Mouse (Mus musculus) liver, embryonic 15.5 days (tissue): ENCODE results near the gene En2. TPM values are rescaled to one million over a fixed set of nuclear protein-coding genes. Genes with fewer than 3 reads are reported as not detected.
A peak's percentile ranks its signal among the peaks of the same experiment; 100 is the strongest.

Experiments
- ATAC-seq: fragments of 200-750 bp; cut with Nextera tagmentation; 2 replicates; pipeline ENCODE4 v1.8.0; 2017; ENCODE audit warnings: moderate number of reproducible peaks, mild to moderate bottlenecking, moderate library complexity; ENCODE audit not compliant: insufficient read depth
- H3K27ac ChIP-seq: fragments of 300-500 bp; sonication (generic); replicated peaks from 2 replicates; pipeline ENCODE4 v1.5.1; 2015; ENCODE audit warnings: mild to moderate bottlenecking, inconsistent platforms
- H3K27me3 ChIP-seq: fragments of 300-500 bp; sonication (generic); 2 replicates; pipeline ENCODE4 v1.6.1; 2015; ENCODE audit warnings: mild to moderate bottlenecking, inconsistent platforms
- H3K36me3 ChIP-seq: fragments of 300-500 bp; sonication (generic); replicated peaks from 2 replicates; pipeline ENCODE4 v1.6.1; 2015; ENCODE audit warnings: moderate library complexity, mild to moderate bottlenecking, inconsistent platforms
- H3K4me1 ChIP-seq: fragments of 300-500 bp; sonication (generic); replicated peaks from 2 replicates; pipeline ENCODE4 v1.6.1; 2015; ENCODE audit warnings: inconsistent platforms
- H3K4me2 ChIP-seq: fragments of 300-500 bp; sonication (generic); 2 replicates; pipeline ENCODE4 v1.6.1; 2015; ENCODE audit warnings: moderate library complexity, mild to moderate bottlenecking, inconsistent platforms
- H3K4me3 ChIP-seq: fragments of 300-500 bp; sonication (generic); replicated peaks from 2 replicates; pipeline ENCODE4 v1.5.1; 2015; ENCODE audit warnings: mild to moderate bottlenecking, inconsistent platforms
- H3K9ac ChIP-seq: fragments of 300-500 bp; sonication (generic); 2 replicates; pipeline ENCODE4 v1.6.1; 2015; ENCODE audit warnings: moderate library complexity, mild to moderate bottlenecking, inconsistent platforms
- H3K9me3 ChIP-seq: fragments of 300-500 bp; sonication (generic); replicated peaks from 2 replicates; pipeline ENCODE4 v1.6.1; 2016; ENCODE audit warnings: inconsistent platforms
- WGBS: fragments of 180-500 bp; shearing (Covaris S2); methylation state at CpG from one replicate; pipeline ENCODE4 v1.1.7; 2015; ENCODE audit warnings: mixed read lengths; ENCODE audit not compliant: insufficient replicate concordance; 5-methylcytosine and 5-hydroxymethylcytosine counted together
- polyA plus RNA-seq: library from polyadenylated mRNA; unstranded; fragments of >200 nt; fragmentation: Nextera tagmentation; extraction: Ambion mirVana; gene quantifications from 2 replicates; pipeline ENCODE4 v1.2.1, GENCODE M21; 2015

Gene En2
- polyA plus RNA-seq = not detected in 2 replicates

GRCm38 (mm10) chr5:28165358-28166255, at the start of gene En2:
Gene En2, plus strand, starts transcription at chr5:28165694.
- ATAC-seq = no peak
- Histone ChIP-seq H3K27ac (no peak within 1 kb of the TSS), H3K9ac (no peak within 1 kb of the TSS), H3K9me3 (no peaks in the 10 kb centered on the region), H3K4me3 (peak within 1 kb of the TSS; percentile 37), H3K4me1 (peaks cover 23% of the 10 kb centered on the region), H3K27me3 (peaks cover 99% of the 10 kb centered on the region), H3K36me3 (no peaks in the 10 kb centered on the region), H3K4me2 (peak within 1 kb of the TSS; percentile 61)
- WGBS = under 1% methylated on average over 104 of the region's 113 CpGs

- peaks cover 63% of the 10 kb centered on the region for H3K27me3 ChIP-seq
- ATAC-seq = no peak
- no peak overlapping the region for H3K4me2 ChIP-seq
- 7% methylated on average over 13 of the region's 13 CpGs for WGBS
- no peak overlapping the region for H3K9ac ChIP-seq
- no peak overlapping the region for H3K4me3 ChIP-seq
- H3K9me3 ChIP-seq = no peaks in the 10 kb centered on the region
- H3K36me3 ChIP-seq = no peaks in the 10 kb centered on the region
- H3K4me1 ChIP-seq = no peaks in the 10 kb centered on the region
- H3K27ac ChIP-seq = no peak overlapping the region
These were observed 48.1 kb upstream of the En2 start for GRCm38 (mm10) chr5:28117251-28117880.

GRCm38 (mm10) chr5:28117882-28118530, 47.5 kb upstream of the En2 start:
- Histone ChIP-seq H3K36me3 (no peaks in the 10 kb centered on the region), H3K4me2 (peak overlapping the region; percentile 51), H3K27me3 (peaks cover 70% of the 10 kb centered on the region), H3K4me3 (peak overlapping the region; percentile 39), H3K9ac (no peak overlapping the region), H3K27ac (no peak overlapping the region), H3K9me3 (no peaks in the 10 kb centered on the region), H3K4me1 (no peaks in the 10 kb centered on the region)
- ATAC-seq = no peak
- under 1% methylated on average over 30 of the region's 30 CpGs for WGBS

- WGBS = 1% methylated on average over 19 of the region's 19 CpGs
- Histone ChIP-seq H3K27me3 (peaks cover 75% of the 10 kb centered on the region), H3K4me3 (peak overlapping the region; percentile 39)
These were observed 47.0 kb upstream of the En2 start for GRCm38 (mm10) chr5:28118531-28118925.

GRCm38 (mm10) chr5:28119576-28119975, 45.9 kb upstream of the En2 start:
- no peaks in the 10 kb centered on the region for H3K4me1 ChIP-seq
- H3K4me2 ChIP-seq = no peak overlapping the region
- ATAC-seq = no peak
- H3K9me3 ChIP-seq = no peaks in the 10 kb centered on the region
- H3K9ac ChIP-seq = no peak overlapping the region
- no peaks in the 10 kb centered on the region for H3K36me3 ChIP-seq
- H3K4me3 ChIP-seq = no peak overlapping the region
- 31% methylated on average over 3 of the region's 3 CpGs for WGBS
- peaks cover 80% of the 10 kb centered on the region for H3K27me3 ChIP-seq
- H3K27ac ChIP-seq = no peak overlapping the region

More at GRCm38 (mm10) chr5:28118531-28118925, 47.0 kb upstream of the En2 start:
- Histone ChIP-seq H3K9ac (no peak overlapping the region), H3K9me3 (no peaks in the 10 kb centered on the region), H3K27ac (no peak overlapping the region), H3K36me3 (no peaks in the 10 kb centered on the region), H3K4me2 (peak overlapping the region; percentile 51), H3K4me1 (no peaks in the 10 kb centered on the region)
- no peak for ATAC-seq

- H3K27ac ChIP-seq = no peak overlapping the region
- H3K4me1 ChIP-seq = no peaks in the 10 kb centered on the region
- H3K36me3 ChIP-seq = no peaks in the 10 kb centered on the region
- H3K27me3 ChIP-seq = peaks cover 93% of the 10 kb centered on the region
- no peak overlapping the region for H3K9ac ChIP-seq
- 2% methylated on average over 27 of the region's 27 CpGs for WGBS
- ATAC-seq = no peak
- H3K4me2 ChIP-seq = no peak overlapping the region
- H3K9me3 ChIP-seq = no peaks in the 10 kb centered on the region
- H3K4me3 ChIP-seq = no peak overlapping the region
These were observed 42.7 kb upstream of the En2 start for GRCm38 (mm10) chr5:28122491-28123454.

- no peak for ATAC-seq
- Histone ChIP-seq H3K9ac (no peak overlapping the region), H3K4me2 (no peak overlapping the region), H3K4me3 (no peak overlapping the region), H3K27ac (no peak overlapping the region), H3K9me3 (no peaks in the 10 kb centered on the region), H3K36me3 (no peaks in the 10 kb centered on the region), H3K27me3 (peaks cover 89% of the 10 kb centered on the region), H3K4me1 (no peaks in the 10 kb centered on the region)
- 5% methylated on average over 11 of the region's 11 CpGs for WGBS
These were observed 42.1 kb upstream of the En2 start for GRCm38 (mm10) chr5:28123455-28123825.

GRCm38 (mm10) chr5:28124321-28125230, 40.9 kb upstream of the En2 start:
- Histone ChIP-seq H3K4me1 (no peaks in the 10 kb centered on the region), H3K9ac (no peak overlapping the region), H3K27ac (no peak overlapping the region), H3K4me3 (no peak overlapping the region), H3K4me2 (no peak overlapping the region), H3K36me3 (no peaks in the 10 kb centered on the region), H3K9me3 (no peaks in the 10 kb centered on the region), H3K27me3 (peaks cover 84% of the 10 kb centered on the region)
- ATAC-seq = no peak
- WGBS = 4% methylated on average over 28 of the region's 28 CpGs

- Histone ChIP-seq H3K4me3 (no peak overlapping the region), H3K9me3 (no peaks in the 10 kb centered on the region), H3K27me3 (peaks cover 65% of the 10 kb centered on the region), H3K4me1 (no peaks in the 10 kb centered on the region), H3K27ac (no peak overlapping the region), H3K4me2 (no peak overlapping the region), H3K9ac (no peak overlapping the region), H3K36me3 (no peaks in the 10 kb centered on the region)
- 31% methylated on average over 1 of the region's 1 CpGs for WGBS
- no peak for ATAC-seq
These were observed 36.6 kb upstream of the En2 start for GRCm38 (mm10) chr5:28128851-28129250.

GRCm38 (mm10) chr5:28132231-28132630, 33.3 kb upstream of the En2 start:
- 56% methylated on average over 5 of the region's 5 CpGs for WGBS
- Histone ChIP-seq H3K4me3 (no peak overlapping the region), H3K4me1 (no peaks in the 10 kb centered on the region), H3K36me3 (no peaks in the 10 kb centered on the region), H3K27ac (no peak overlapping the region), H3K9ac (no peak overlapping the region), H3K27me3 (peaks cover 56% of the 10 kb centered on the region), H3K4me2 (no peak overlapping the region), H3K9me3 (no peaks in the 10 kb centered on the region)
- ATAC-seq = no peak
